Mouse (Mus musculus) erythroblast, embryonic 14.5 days (primary cell): ENCODE data around the gene Dhdds.

Experiments
- GATA1 ChIP-seq: IDR thresholded peaks from 2 replicates; pipeline ENCODE4 v1.6.1; 2012; ENCODE audit warnings: low read length, inconsistent platforms, mixed read lengths
- TAL1 ChIP-seq: IDR thresholded peaks from 3 replicates; pipeline ENCODE4 v1.6.1; 2012; ENCODE audit warnings: low read length, inconsistent platforms, mixed read lengths

- TF ChIP-seq TAL1 (no peak), GATA1 (no peak)
Observed at GRCm38 (mm10) chr4:133967866-133968149, 32.9 kb downstream of the Dhdds start.
